Mouse (Mus musculus): ENCODE measurements around the gene Grm2. TPM values are rescaled to one million over a fixed set of nuclear protein-coding genes. Genes with fewer than 3 reads are reported as not detected.

The Grm2 gene
- total RNA-seq (2018; cell fraction: chromatin; rRNA removed), result under 1 TPM in 1 of 26 experiments, not detected in 25; 0.41 TPM
- total RNA-seq (2018; cell fraction: cytosol; rRNA removed), result not detected
- total RNA-seq (2018; cell fraction: nucleus; rRNA removed), result not detected
- polyA plus RNA-seq (2018), result not detected in 3 replicates

- 6% methylated on average over 44 of the region's 44 CpGs for WGBS (ENCODE audit: missing documents)
- Histone ChIP-seq H3K27ac (no peak within 1 kb of the TSS), H3K79me2 (ENCODE audit: inconsistent target) (no peaks in the 10 kb centered on the region), H3K4me3 (ENCODE audit: inconsistent target) (no peak within 1 kb of the TSS), H3K36me3 (ENCODE audit: inconsistent target) (peaks cover 27% of the 10 kb centered on the region)
Observed at GRCm38 (mm10) chr9:106655884-106656720, at the start of gene Grm2. Gene Grm2, minus strand, starts transcription at chr9:106656082.

GRCm38 (mm10) chr9:106692973-106693481, 37.1 kb upstream of the Grm2 start:
- WGBS (ENCODE audit: missing documents), result 96% methylated on average over 11 of the region's 11 CpGs
- no peak overlapping the region for H3K4me3 ChIP-seq (ENCODE audit: inconsistent target)
- no peak overlapping the region for H3K27ac ChIP-seq
- peaks cover 16% of the 10 kb centered on the region; the same call in 1 of the 2 replicates for H3K36me3 ChIP-seq (ENCODE audit: inconsistent target)
- H3K79me2 ChIP-seq (ENCODE audit: inconsistent target), result no peaks in the 10 kb centered on the region

DNA sequence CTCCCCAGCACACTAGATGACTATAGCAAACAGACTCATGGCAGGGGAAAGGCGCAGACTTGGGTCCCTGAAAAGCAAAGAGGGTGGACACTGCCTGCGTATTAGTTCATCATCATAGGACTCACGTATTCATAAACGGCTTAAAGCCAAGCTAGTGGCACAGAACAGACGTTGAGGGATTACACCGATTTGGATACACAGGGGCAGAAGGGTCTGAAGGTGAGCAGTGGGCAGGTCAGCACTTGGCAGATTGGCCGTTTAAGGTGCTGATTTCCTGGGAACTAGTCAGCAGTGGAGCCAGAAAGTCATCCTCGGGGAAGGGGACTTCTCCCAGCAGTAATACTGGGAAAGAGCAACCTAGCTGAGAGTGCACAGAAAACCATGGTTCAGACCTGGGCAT, 33.0 kb upstream of the Grm2 start:
- no peak overlapping the region for H3K4me3 ChIP-seq (ENCODE audit: inconsistent target)
- WGBS (ENCODE audit: missing documents), result 96% methylated on average over 7 of the region's 8 CpGs

GRCm38 (mm10) chr9:106686983-106687650, 31.2 kb upstream of the Grm2 start:
- H3K36me3 ChIP-seq (ENCODE audit: inconsistent target), result peaks cover 2% of the 10 kb centered on the region; the same call in 1 of the 2 replicates
- WGBS (ENCODE audit: missing documents), result 45% methylated on average over 8 of the region's 8 CpGs
- H3K27ac ChIP-seq, result no peak overlapping the region
- no peak overlapping the region for H3K4me3 ChIP-seq (ENCODE audit: inconsistent target)
- peaks cover 22% of the 10 kb centered on the region for H3K79me2 ChIP-seq (ENCODE audit: inconsistent target)

More for the DNA sequence above, 33.0 kb upstream of the Grm2 start:
- peaks cover 13% of the 10 kb centered on the region; the same call in 1 of the 2 replicates for H3K36me3 ChIP-seq (ENCODE audit: inconsistent target)
- H3K27ac ChIP-seq, result no peak overlapping the region
- H3K79me2 ChIP-seq (ENCODE audit: inconsistent target), result peaks cover 12% of the 10 kb centered on the region

DNA sequence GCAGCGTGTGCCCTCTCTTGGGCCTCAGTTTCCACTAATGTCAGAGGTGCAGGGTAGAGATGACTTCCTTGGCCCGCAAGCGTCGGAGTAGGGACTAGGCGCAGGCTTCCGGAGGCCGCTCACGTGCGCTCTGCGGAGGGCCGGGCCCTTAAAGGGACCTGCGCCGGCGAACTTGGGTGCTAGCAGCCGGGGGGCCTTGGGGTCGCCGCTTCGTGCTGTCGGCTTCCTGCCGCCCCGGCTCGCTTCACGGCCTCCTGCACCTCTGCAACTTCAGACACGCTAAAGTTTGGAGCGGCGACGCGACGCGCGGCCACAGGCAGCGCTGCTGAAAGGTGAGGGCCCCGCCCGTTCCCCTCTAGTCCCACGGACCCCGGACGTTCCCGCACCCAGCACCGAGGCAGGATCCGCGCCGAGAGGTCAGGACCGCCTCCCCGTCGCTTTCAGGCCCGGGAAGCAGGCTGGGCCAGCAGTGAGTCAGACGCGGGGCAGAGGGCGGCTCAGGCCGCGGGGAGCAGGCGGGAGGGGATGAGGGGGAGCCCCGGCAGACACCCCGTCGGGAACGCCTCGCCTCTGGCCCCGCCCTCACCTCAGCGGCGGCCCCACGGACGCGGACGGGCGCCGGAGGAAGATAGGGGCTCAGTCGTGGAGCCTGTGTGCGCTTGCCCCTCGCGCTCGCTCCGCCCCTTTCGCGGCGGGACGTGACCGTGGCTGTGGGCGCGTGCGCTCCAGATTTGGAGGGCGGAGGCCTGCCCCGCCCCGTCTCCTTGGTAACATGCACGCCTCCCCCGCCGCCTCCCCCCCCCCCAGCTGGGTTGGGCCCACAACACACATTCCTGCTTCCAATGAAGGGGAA, 29.6 kb upstream of the Grm2 start, which contains the start of gene Tex264:
Gene Tex264 (minus strand): TSS at position 679 of the 853 bp plus-strand sequence.
- WGBS (ENCODE audit: missing documents), result 1% methylated on average over 83 of the region's 86 CpGs

DNA sequence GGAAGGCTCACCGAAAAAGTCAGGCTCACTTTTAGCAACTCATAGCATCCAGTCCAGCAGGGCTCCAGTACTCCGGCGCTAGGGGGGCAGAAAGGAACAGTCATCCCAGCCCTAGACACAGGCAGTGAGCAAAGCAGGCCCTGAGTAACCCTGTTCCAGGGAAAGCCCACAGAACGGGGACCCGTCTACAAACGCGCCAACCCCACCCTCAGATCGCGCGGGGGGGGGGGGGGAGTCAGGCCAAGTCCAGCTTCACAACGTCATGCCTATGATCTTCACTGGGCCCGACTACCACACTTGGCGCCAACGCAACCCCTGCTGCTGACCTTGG, 29.0 kb upstream of the Grm2 start:
- WGBS (ENCODE audit: missing documents), result 1% methylated on average over 14 of the region's 14 CpGs
- Histone ChIP-seq H3K27ac (peak overlapping the region; percentile 46), H3K36me3 (ENCODE audit: inconsistent target) (peaks cover 24% of the 10 kb centered on the region), H3K79me2 (ENCODE audit: inconsistent target) (peaks cover 22% of the 10 kb centered on the region), H3K4me3 (ENCODE audit: inconsistent target) (peak overlapping the region; percentile 77)

More for the DNA sequence above, 29.6 kb upstream of the Grm2 start, which contains the start of gene Tex264:
- Histone ChIP-seq H3K4me3 (ENCODE audit: inconsistent target) (peak within 1 kb of the TSS; percentile 77), H3K79me2 (ENCODE audit: inconsistent target) (peaks cover 22% of the 10 kb centered on the region), H3K36me3 (ENCODE audit: inconsistent target) (peaks cover 18% of the 10 kb centered on the region), H3K27ac (peak within 1 kb of the TSS; percentile 46)

GRCm38 (mm10) chr9:106684093-106684872, 28.4 kb upstream of the Grm2 start:
- 76% methylated on average over 6 of the region's 6 CpGs for WGBS (ENCODE audit: missing documents)
- Histone ChIP-seq H3K27ac (peak overlapping the region; percentile 46), H3K79me2 (ENCODE audit: inconsistent target) (peaks cover 22% of the 10 kb centered on the region), H3K4me3 (ENCODE audit: inconsistent target) (peak overlapping the region; percentile 77), H3K36me3 (ENCODE audit: inconsistent target) (peaks cover 30% of the 10 kb centered on the region)

GRCm38 (mm10) chr9:106681026-106681425, 25.1 kb upstream of the Grm2 start:
- H3K36me3 ChIP-seq (ENCODE audit: inconsistent target), result peaks cover 44% of the 10 kb centered on the region
- no peak overlapping the region for H3K27ac ChIP-seq
- H3K79me2 ChIP-seq (ENCODE audit: inconsistent target), result peaks cover 22% of the 10 kb centered on the region
- no peak overlapping the region for H3K4me3 ChIP-seq (ENCODE audit: inconsistent target)
- 99% methylated on average over 9 of the region's 9 CpGs for WGBS (ENCODE audit: missing documents)

GRCm38 (mm10) chr9:106678242-106678641, 22.4 kb upstream of the Grm2 start:
- H3K79me2 ChIP-seq (ENCODE audit: inconsistent target), result peaks cover 4% of the 10 kb centered on the region; the same call in 1 of the 2 replicates
- peaks cover 53% of the 10 kb centered on the region for H3K36me3 ChIP-seq (ENCODE audit: inconsistent target)
- no peak overlapping the region for H3K27ac ChIP-seq
- 87% methylated on average over 4 of the region's 4 CpGs for WGBS (ENCODE audit: missing documents)
- H3K4me3 ChIP-seq (ENCODE audit: inconsistent target), result no peak overlapping the region

- Histone ChIP-seq H3K36me3 (ENCODE audit: inconsistent target) (peaks cover 57% of the 10 kb centered on the region), H3K27ac (no peak overlapping the region), H3K79me2 (ENCODE audit: inconsistent target) (no peaks in the 10 kb centered on the region), H3K4me3 (ENCODE audit: inconsistent target) (no peak overlapping the region)
- 92% methylated on average over 5 of the region's 5 CpGs for WGBS (ENCODE audit: missing documents)
Observed at GRCm38 (mm10) chr9:106677702-106678101, 21.8 kb upstream of the Grm2 start.

GRCm38 (mm10) chr9:106676571-106676970, 20.7 kb upstream of the Grm2 start:
- Histone ChIP-seq H3K4me3 (ENCODE audit: inconsistent target) (no peak overlapping the region), H3K36me3 (ENCODE audit: inconsistent target) (peaks cover 61% of the 10 kb centered on the region), H3K27ac (no peak overlapping the region), H3K79me2 (ENCODE audit: inconsistent target) (no peaks in the 10 kb centered on the region)
- 93% methylated on average over 4 of the region's 4 CpGs for WGBS (ENCODE audit: missing documents)

GRCm38 (mm10) chr9:106675965-106676364, 20.1 kb upstream of the Grm2 start:
- peaks cover 61% of the 10 kb centered on the region for H3K36me3 ChIP-seq (ENCODE audit: inconsistent target)
- WGBS (ENCODE audit: missing documents), result 73% methylated on average over 7 of the region's 9 CpGs
- H3K4me3 ChIP-seq (ENCODE audit: inconsistent target), result no peak overlapping the region

GRCm38 (mm10) chr9:106675480-106675879, 19.6 kb upstream of the Grm2 start:
- 0% methylated on average over 1 of the region's 1 CpGs for WGBS (ENCODE audit: missing documents)
- peaks cover 61% of the 10 kb centered on the region for H3K36me3 ChIP-seq (ENCODE audit: inconsistent target)

More at GRCm38 (mm10) chr9:106675965-106676364, 20.1 kb upstream of the Grm2 start:
- Histone ChIP-seq H3K79me2 (ENCODE audit: inconsistent target) (no peaks in the 10 kb centered on the region), H3K27ac (no peak overlapping the region)

More at GRCm38 (mm10) chr9:106675480-106675879, 19.6 kb upstream of the Grm2 start:
- no peaks in the 10 kb centered on the region for H3K79me2 ChIP-seq (ENCODE audit: inconsistent target)
- no peak overlapping the region for H3K27ac ChIP-seq
- no peak overlapping the region for H3K4me3 ChIP-seq (ENCODE audit: inconsistent target)
